In genomic region chr3:30080827-30081226, GRCm38 (mm10) we compare ENCODE assay signal across 11 mouse cellular contexts.
DNase-seq lines count a peak whose midpoint lies in the region; ATAC-seq and TF ChIP-seq lines count a peak whose summit lies in the region.
"Had no signal": no experiment of that assay in that cellular context is flagged by ENCODE, and none has a peak within 500 bp of the region (broad histone marks: within the 10 kb centered on the region; RNA-seq: fewer than 3 reads in every experiment).

No protein-coding gene starts in this region.

- TF ChIP-seq EP300 in liver, postnatal 0 days (IDR thresholded peaks at IDR 0.05; ENCODE audit: low read depth), result no peak

- TF ChIP-seq POLR2A in kidney, adult 2 months (IDR thresholded peaks at IDR 0.05; ENCODE audit: low read depth, low read length), result no peak

- no peaks in the 10 kb centered on the region for H3K27me3 ChIP-seq in kidney, embryonic 16.5 days (ENCODE audit: insufficient read depth, low read length)
- H3K27me3 ChIP-seq in kidney, adult 2 months (replicated peaks; ENCODE audit: control insufficient read depth, insufficient read depth, low read length), result no peaks in the 10 kb centered on the region
- no peaks in the 10 kb centered on the region for H3K27me3 ChIP-seq in neural tube, embryonic 14.5 days (ENCODE audit: control insufficient read depth, insufficient read depth, low read length)
- H3K27me3 ChIP-seq in liver, postnatal 0 days (ENCODE audit: insufficient read depth, low read length), result no peaks in the 10 kb centered on the region

- peak overlapping the region; percentile 75 for H3K27ac ChIP-seq in kidney, embryonic 16.5 days (ENCODE audit: low read length)
- no peak overlapping the region for H3K27ac ChIP-seq in kidney, adult 2 months (ENCODE audit: insufficient read depth, low read depth, low read length)
- H3K27ac ChIP-seq in neural tube, embryonic 14.5 days (ENCODE audit: low read depth, low read length), result no peak overlapping the region
- no peak overlapping the region for H3K27ac ChIP-seq in liver, postnatal 0 days (ENCODE audit: low read depth)

- no peak for ATAC-seq in kidney, embryonic 16.5 days (ENCODE audit: low FRiP score, low TSS enrichment)
- ATAC-seq in neural tube, embryonic 14.5 days (ENCODE audit: low read depth), result peak; percentile 51; the same call in 1 of the 2 replicates
- ATAC-seq in liver, postnatal 0 days, result no peak
- ATAC-seq: intestine, postnatal 0 days had no signal

- peaks cover 13% of the 10 kb centered on the region for H3K4me1 ChIP-seq in kidney, embryonic 16.5 days (ENCODE audit: insufficient read depth, low read length)
- H3K4me1 ChIP-seq in kidney, adult 2 months (ENCODE audit: control insufficient read depth, insufficient read depth, low read length), result no peaks in the 10 kb centered on the region
- H3K4me1 ChIP-seq in neural tube, embryonic 14.5 days (ENCODE audit: control insufficient read depth, insufficient read depth, low read length), result no peaks in the 10 kb centered on the region
- H3K4me1 ChIP-seq in liver, postnatal 0 days (ENCODE audit: insufficient read depth), result no peaks in the 10 kb centered on the region

- no peaks in the 10 kb centered on the region for H3K9me3 ChIP-seq in kidney, embryonic 16.5 days (ENCODE audit: low read length)
- H3K9me3 ChIP-seq in neural tube, embryonic 14.5 days (ENCODE audit: control insufficient read depth, low read length), result no peaks in the 10 kb centered on the region
- H3K9me3 ChIP-seq in liver, postnatal 0 days (ENCODE audit: low read length), result no peaks in the 10 kb centered on the region

- no peak overlapping the region for H3K4me2 ChIP-seq in kidney, embryonic 16.5 days (replicated peaks; ENCODE audit: low read depth, low read length)
- H3K4me2 ChIP-seq in neural tube, embryonic 14.5 days (ENCODE audit: low read depth, low read length), result no peak overlapping the region
- no peak overlapping the region for H3K4me2 ChIP-seq in liver, postnatal 0 days (ENCODE audit: low read depth, low read length)

- no peak for TF ChIP-seq CTCF in kidney, adult 2 months (conservative IDR thresholded peaks at IDR 0.05; ENCODE audit: insufficient read depth, insufficient read length, low read depth, low read length)
- TF ChIP-seq CTCF in liver, postnatal 0 days (IDR thresholded peaks at IDR 0.05; ENCODE audit: low read depth), result no peak

- H3K4me3 ChIP-seq in kidney, embryonic 16.5 days (ENCODE audit: low read length), result no peak overlapping the region
- H3K4me3 ChIP-seq in kidney, adult 2 months (ENCODE audit: insufficient read depth, low read depth, low read length), result no peak overlapping the region
- H3K4me3 ChIP-seq in neural tube, embryonic 14.5 days (ENCODE audit: low read depth, low read length), result no peak overlapping the region
- H3K4me3 ChIP-seq in liver, postnatal 0 days (ENCODE audit: low read depth, low read length), result no peak overlapping the region

- no peaks in the 10 kb centered on the region for H3K36me3 ChIP-seq in kidney, embryonic 16.5 days (ENCODE audit: insufficient read depth, low read length)
- no peaks in the 10 kb centered on the region for H3K36me3 ChIP-seq in kidney, adult 2 months (ENCODE audit: control insufficient read depth, insufficient read depth, low read length)
- no peaks in the 10 kb centered on the region for H3K36me3 ChIP-seq in neural tube, embryonic 14.5 days (ENCODE audit: control insufficient read depth, insufficient read depth, low read length)
- no peaks in the 10 kb centered on the region for H3K36me3 ChIP-seq in liver, postnatal 0 days (replicated peaks; ENCODE audit: insufficient read depth, low read length)

- WGBS in kidney, embryonic 16.5 days, result 41% methylated on average over 7 of the region's 7 CpGs
- WGBS in kidney, adult 2 months, result 42% methylated on average over 7 of the region's 7 CpGs
- WGBS in neural tube, embryonic 14.5 days, result 37% methylated on average over 7 of the region's 7 CpGs
- WGBS in liver, postnatal 0 days (ENCODE audit: insufficient replicate concordance), result 80% methylated on average over 7 of the region's 7 CpGs

- H3K9ac ChIP-seq in kidney, embryonic 16.5 days (replicated peaks; ENCODE audit: low read length), result no peak overlapping the region
- H3K9ac ChIP-seq in neural tube, embryonic 14.5 days (replicated peaks; ENCODE audit: low read depth, low read length), result no peak overlapping the region
- no peak overlapping the region for H3K9ac ChIP-seq in liver, postnatal 0 days (replicated peaks)

- DNase-seq in cerebellum, postnatal 25 days, result peak; percentile 42 to 48
- no peak for DNase-seq in cerebellum, adult 9-10 months
- DNase-seq in kidney, adult 2 months, result no peak
- no peak for DNase-seq in neural tube, embryonic 10.5 days (ENCODE audit: extremely low spot score, low spot score)
- DNase-seq in lung, postnatal 36 days, result peak; percentile 17
- no peak for DNase-seq in liver, postnatal 0 days
- DNase-seq: gastrocnemius, postnatal 10 days; thymus, postnatal 36 days had no signal

Comparison
In these comparisons a context has a peak if more than half of its experiments do, and no peak if none do; other contexts are left out.
1. DNase-seq: peak in cerebellum, postnatal 25 days (2 of 2) and lung, postnatal 36 days (single experiment); none in cerebellum, adult 9-10 months (single experiment), kidney, adult 2 months (single experiment), neural tube, embryonic 10.5 days (single experiment) and liver, postnatal 0 days (single experiment).